Mouse (Mus musculus) intestine, postnatal 0 days (tissue): ENCODE results near the gene Taar3. TPM values are rescaled to one million over a fixed set of nuclear protein-coding genes. Genes with fewer than 3 reads are reported as not detected.

ENCODE experiments used
- ATAC-seq: fragments of 200-750 bp; cut with Nextera tagmentation; 2 replicates; pipeline ENCODE4 v1.8.0; 2017; ENCODE audit warnings: mild to moderate bottlenecking, moderate TSS enrichment, moderate library complexity
- H3K27ac ChIP-seq: fragments of 300-500 bp; sonication (generic); 2 replicates; pipeline ENCODE4 v1.5.1; 2014; ENCODE audit warnings: mild to moderate bottlenecking, low read depth, low read length, moderate library complexity
- H3K27me3 ChIP-seq: fragments of 300-500 bp; sonication (generic); replicated peaks from 2 replicates; pipeline ENCODE4 v1.6.1; 2014; ENCODE audit warnings: low read length, mixed read lengths; ENCODE audit not compliant: control insufficient read depth, insufficient read depth
- H3K36me3 ChIP-seq: fragments of 300-500 bp; sonication (generic); 2 replicates; pipeline ENCODE4 v1.6.1; 2014; ENCODE audit warnings: mild to moderate bottlenecking, moderate library complexity; ENCODE audit not compliant: control insufficient read depth, insufficient read depth
- H3K4me1 ChIP-seq: fragments of 300-500 bp; sonication (generic); replicated peaks from 2 replicates; pipeline ENCODE4 v1.6.1; 2014; ENCODE audit warnings: antibody characterized with exemption, low read length, mixed read lengths; ENCODE audit not compliant: control insufficient read depth, insufficient read depth
- H3K4me2 ChIP-seq: fragments of 300-500 bp; sonication (generic); replicated peaks from 2 replicates; pipeline ENCODE4 v1.6.1; 2014; ENCODE audit warnings: low read depth, mild to moderate bottlenecking, moderate library complexity
- H3K4me3 ChIP-seq: fragments of 300-500 bp; sonication (generic); 2 replicates; pipeline ENCODE4 v1.5.1; 2014; ENCODE audit warnings: low read depth, low read length
- H3K9ac ChIP-seq: fragments of 300-500 bp; sonication (generic); 2 replicates; pipeline ENCODE4 v1.6.1; 2014; ENCODE audit warnings: mild to moderate bottlenecking, low read depth, low read length
- H3K9me3 ChIP-seq: fragments of 300-500 bp; sonication (generic); 2 replicates; pipeline ENCODE4 v1.6.1; 2016; ENCODE audit warnings: mixed run types; ENCODE audit not compliant: control insufficient read depth
- CTCF ChIP-seq: sonication (generic); IDR thresholded peaks from 2 replicates; pipeline ENCODE4 v1.5.1; 2016; ENCODE audit warnings: low read depth, mild to moderate bottlenecking, control low read depth, antibody characterized with exemption, moderate library complexity
- WGBS: fragments of 180-500 bp; shearing (Covaris S2); extraction: QIAGEN DNeasy Blood & Tissue Kit; methylation state at CpG from one replicate; pipeline ENCODE4 v1.1.7; 2014; 5-methylcytosine and 5-hydroxymethylcytosine counted together
- polyA plus RNA-seq: library from polyadenylated mRNA; unstranded; fragments of >200 nt; fragmentation: Nextera tagmentation; extraction: Ambion mirVana; gene quantifications from 2 replicates; pipeline ENCODE4 v1.2.1, GENCODE M21; 2015

The Taar3 gene
- polyA plus RNA-seq, 1 experiment from 2014 or later = not detected

- H3K4me3 ChIP-seq = no peak within 1 kb of the TSS
- H3K27ac ChIP-seq = no peak within 1 kb of the TSS
- H3K9me3 ChIP-seq = no peaks in the 10 kb centered on the region
- no peaks in the 10 kb centered on the region for H3K27me3 ChIP-seq
- H3K4me1 ChIP-seq = no peaks in the 10 kb centered on the region
- no peak within 1 kb of the TSS for H3K4me2 ChIP-seq
- TF ChIP-seq CTCF = no peak
- ATAC-seq = no peak
- no peak within 1 kb of the TSS for H3K9ac ChIP-seq
- 52% methylated on average over 6 of the region's 6 CpGs for WGBS
- no peaks in the 10 kb centered on the region for H3K36me3 ChIP-seq
Measured at GRCm38 (mm10) chr10:23938312-23938711, 11.0 kb upstream of the Taar3 start, which contains the start of gene Taar2. TSS of gene Taar2 (plus strand) at chr10:23938572.

DNA sequence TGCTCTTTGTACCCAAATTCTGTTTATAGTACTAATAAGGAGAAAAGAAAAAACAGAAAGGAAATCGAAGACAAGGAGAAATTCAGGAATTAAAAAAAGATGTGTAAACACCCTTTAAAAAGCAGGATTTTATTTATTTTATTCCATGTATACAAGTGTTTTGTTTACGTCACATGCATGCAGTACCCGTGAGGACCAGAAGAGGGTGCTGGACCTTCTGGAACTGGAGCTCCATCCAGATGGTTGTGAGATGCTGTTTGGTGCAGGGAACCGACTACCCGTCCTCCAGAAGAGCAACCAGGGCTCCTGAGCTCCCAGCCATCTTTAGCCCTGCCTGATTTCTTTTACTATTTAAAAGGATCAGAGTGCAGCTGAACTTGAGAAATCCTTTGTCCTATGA is 6.9 kb upstream of the Taar3 start:
- Histone ChIP-seq H3K4me3 (no peak overlapping the region), H3K27me3 (no peaks in the 10 kb centered on the region), H3K4me1 (no peaks in the 10 kb centered on the region), H3K9me3 (no peaks in the 10 kb centered on the region), H3K9ac (no peak overlapping the region), H3K27ac (no peak overlapping the region), H3K36me3 (no peaks in the 10 kb centered on the region), H3K4me2 (no peak overlapping the region)
- no peak for ATAC-seq
- peak; percentile 55 for TF ChIP-seq CTCF
- 83% methylated on average over 5 of the region's 5 CpGs for WGBS

DNA sequence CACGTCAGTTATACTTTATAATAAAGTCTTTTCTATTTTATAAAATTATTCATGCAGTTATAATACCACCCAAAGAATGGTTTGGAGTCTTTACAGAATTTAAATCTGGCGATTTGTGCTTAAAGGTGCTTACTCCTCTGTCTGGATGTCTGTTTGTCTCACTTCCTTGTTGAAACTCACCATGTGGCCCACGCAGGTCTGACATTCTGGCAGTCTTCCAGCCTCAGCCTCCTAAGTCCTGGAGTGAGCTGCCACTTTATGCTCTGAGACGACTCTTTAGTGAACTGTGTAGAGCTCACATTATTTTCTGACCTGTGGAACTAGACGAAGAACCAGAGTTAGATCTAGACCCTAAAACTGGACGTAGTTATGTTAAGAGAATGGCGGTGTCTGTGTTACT is 1.3 kb upstream of the Taar3 start:
- ATAC-seq = no peak
- no peak for TF ChIP-seq CTCF
- no peak overlapping the region for H3K9ac ChIP-seq
- H3K4me3 ChIP-seq = no peak overlapping the region
- H3K4me2 ChIP-seq = no peak overlapping the region
- no peaks in the 10 kb centered on the region for H3K27me3 ChIP-seq
- H3K4me1 ChIP-seq = no peaks in the 10 kb centered on the region
- H3K27ac ChIP-seq = no peak overlapping the region
- 53% methylated on average over 7 of the region's 7 CpGs for WGBS
- no peaks in the 10 kb centered on the region for H3K36me3 ChIP-seq
- no peaks in the 10 kb centered on the region for H3K9me3 ChIP-seq

- 84% methylated on average over 6 of the region's 6 CpGs for WGBS
- no peak for TF ChIP-seq CTCF
- H3K27ac ChIP-seq = no peak overlapping the region
- no peak overlapping the region for H3K4me2 ChIP-seq
- no peaks in the 10 kb centered on the region for H3K27me3 ChIP-seq
- no peaks in the 10 kb centered on the region for H3K36me3 ChIP-seq
- no peaks in the 10 kb centered on the region for H3K9me3 ChIP-seq
- no peak overlapping the region for H3K4me3 ChIP-seq
- H3K4me1 ChIP-seq = no peaks in the 10 kb centered on the region
- H3K9ac ChIP-seq = no peak overlapping the region
- no peak for ATAC-seq
Measured at GRCm38 (mm10) chr10:23951714-23952113, 2.4 kb downstream of the Taar3 start.

GRCm38 (mm10) chr10:23959071-23959470 is 9.7 kb downstream of the Taar3 start:
- no peak for TF ChIP-seq CTCF
- Histone ChIP-seq H3K36me3 (no peaks in the 10 kb centered on the region), H3K4me2 (no peak overlapping the region), H3K9me3 (no peaks in the 10 kb centered on the region), H3K4me3 (no peak overlapping the region), H3K9ac (no peak overlapping the region), H3K27ac (no peak overlapping the region), H3K4me1 (no peaks in the 10 kb centered on the region), H3K27me3 (no peaks in the 10 kb centered on the region)
- WGBS = 35% methylated on average over 3 of the region's 3 CpGs
- ATAC-seq = peak; percentile 63; the same call in 1 of the 2 replicates

- Histone ChIP-seq H3K36me3 (no peaks in the 10 kb centered on the region), H3K27me3 (no peaks in the 10 kb centered on the region), H3K4me1 (no peaks in the 10 kb centered on the region), H3K4me3 (no peak within 1 kb of the TSS), H3K27ac (no peak within 1 kb of the TSS), H3K4me2 (no peak within 1 kb of the TSS), H3K9me3 (no peaks in the 10 kb centered on the region), H3K9ac (no peak within 1 kb of the TSS)
- TF ChIP-seq CTCF = no peak
- WGBS = 92% methylated on average over 13 of the region's 13 CpGs
- ATAC-seq = no peak
Measured at GRCm38 (mm10) chr10:23960444-23960915, 11.1 kb downstream of the Taar3 start, which contains the start of gene Taar4. TSS of gene Taar4 (plus strand) at chr10:23960494.

GRCm38 (mm10) chr10:23963444-23963843 is 14.1 kb downstream of the Taar3 start:
- Histone ChIP-seq H3K4me1 (no peaks in the 10 kb centered on the region), H3K9me3 (no peaks in the 10 kb centered on the region), H3K36me3 (no peaks in the 10 kb centered on the region), H3K9ac (no peak overlapping the region), H3K27me3 (no peaks in the 10 kb centered on the region), H3K4me2 (no peak overlapping the region), H3K27ac (no peak overlapping the region), H3K4me3 (no peak overlapping the region)
- no peak for ATAC-seq
- TF ChIP-seq CTCF = no peak
- WGBS = 39% methylated on average over 3 of the region's 3 CpGs
